Mouse (Mus musculus) liver, postnatal 0 days (tissue): Measurements from ENCODE around the gene Dhdh. TPM values are rescaled to one million over a fixed set of nuclear protein-coding genes. Genes with fewer than 3 reads are reported as not detected.

Experiments used
- ATAC-seq: fragments of 200-750 bp; cut with Nextera tagmentation; 2 replicates; pipeline ENCODE4 v1.8.0; 2017; ENCODE audit warnings: mild to moderate bottlenecking, moderate library complexity
- DNase-seq: peaks from one replicate; pipeline ENCODE4 v3.0.0-alpha.2; 2016
- H3K27ac ChIP-seq: fragments of 300-500 bp; sonication (generic); 2 replicates; pipeline ENCODE4 v1.5.1; 2014; ENCODE audit warnings: antibody characterized with exemption, moderate library complexity, mild to moderate bottlenecking, low read depth
- H3K27me3 ChIP-seq: fragments of 300-500 bp; sonication (generic); 2 replicates; pipeline ENCODE4 v1.6.1; 2014; ENCODE audit warnings: low read length, control low read depth, mixed read lengths; ENCODE audit not compliant: insufficient read depth
- H3K36me3 ChIP-seq: fragments of 300-500 bp; sonication (generic); replicated peaks from 2 replicates; pipeline ENCODE4 v1.6.1; 2014; ENCODE audit warnings: mild to moderate bottlenecking, control low read depth, low read length, moderate library complexity, mixed read lengths; ENCODE audit not compliant: insufficient read depth
- H3K4me1 ChIP-seq: fragments of 300-500 bp; sonication (generic); 2 replicates; pipeline ENCODE4 v1.6.1; 2014; ENCODE audit warnings: antibody characterized with exemption, mild to moderate bottlenecking, control low read depth; ENCODE audit not compliant: insufficient read depth
- H3K4me2 ChIP-seq: fragments of 300-500 bp; sonication (generic); 2 replicates; pipeline ENCODE4 v1.6.1; 2014; ENCODE audit warnings: low read depth, mild to moderate bottlenecking, low read length, moderate library complexity, mixed read lengths
- H3K4me3 ChIP-seq: fragments of 300-500 bp; sonication (generic); 2 replicates; pipeline ENCODE4 v1.5.1; 2014; ENCODE audit warnings: low read depth, low read length
- H3K9ac ChIP-seq: fragments of 300-500 bp; sonication (generic); replicated peaks from 2 replicates; pipeline ENCODE4 v1.6.1; 2014; ENCODE audit warnings: mild to moderate bottlenecking, moderate library complexity
- H3K9me3 ChIP-seq: fragments of 300-500 bp; sonication (generic); 2 replicates; pipeline ENCODE4 v1.6.1; 2016; ENCODE audit warnings: mild to moderate bottlenecking, control low read depth, low read length, mixed read lengths
- CTCF ChIP-seq: sonication (generic); IDR thresholded peaks from 2 replicates; pipeline ENCODE4 v1.5.1; 2016; ENCODE audit warnings: antibody characterized with exemption, low read depth
- EP300 ChIP-seq: IDR thresholded peaks from 2 replicates; pipeline ENCODE4 v1.6.1; 2016; ENCODE audit warnings: antibody characterized with exemption, low read depth, mild to moderate bottlenecking
- WGBS: fragments of 180-500 bp; shearing (Covaris S2); extraction: QIAGEN DNeasy Blood & Tissue Kit; methylation state at CpG from one replicate; pipeline ENCODE4 v1.1.7; 2014; ENCODE audit not compliant: insufficient replicate concordance; 5-methylcytosine and 5-hydroxymethylcytosine counted together
- polyA plus RNA-seq: library from polyadenylated mRNA; unstranded; fragments of >200 nt; fragmentation: Nextera tagmentation; extraction: Ambion mirVana; gene quantifications from 2 replicates; pipeline ENCODE4 v1.2.1, GENCODE M21; 2015

The Dhdh gene
- polyA plus RNA-seq, 1 experiment from 2014 or later, result 9.5 TPM

DNA sequence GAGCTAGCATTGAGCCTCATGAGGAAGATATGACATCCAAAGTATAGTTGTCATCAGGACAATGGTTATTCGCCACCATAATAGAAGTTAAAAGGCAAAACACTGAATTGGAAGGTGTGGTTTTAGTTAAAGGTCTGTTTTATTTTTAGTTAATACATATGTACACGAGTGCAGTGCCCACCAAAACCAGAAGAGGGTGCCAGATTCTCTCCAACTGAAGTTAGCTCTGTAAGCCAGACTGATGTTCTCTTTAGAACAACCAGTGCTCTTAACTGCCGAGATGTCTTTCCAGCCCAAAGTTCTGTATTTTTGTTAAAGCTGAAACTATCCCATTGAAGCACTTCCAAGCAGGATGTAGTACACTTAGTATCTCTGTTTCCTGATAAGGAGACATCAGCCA lies 17.7 kb downstream of the Dhdh start:
- Histone ChIP-seq H3K4me1 (peaks cover 11% of the 10 kb centered on the region), H3K27me3 (no peaks in the 10 kb centered on the region), H3K9me3 (no peaks in the 10 kb centered on the region), H3K9ac (no peak overlapping the region), H3K36me3 (peaks cover 5% of the 10 kb centered on the region), H3K4me2 (no peak overlapping the region), H3K4me3 (no peak overlapping the region), H3K27ac (no peak overlapping the region)
- no peak for TF ChIP-seq EP300
- peak; percentile 88 for TF ChIP-seq CTCF
- 8% methylated on average over 3 of the region's 3 CpGs for WGBS
- DNase-seq, result peak; percentile 82
- ATAC-seq, result no peak

- Histone ChIP-seq H3K27me3 (no peaks in the 10 kb centered on the region), H3K9me3 (no peaks in the 10 kb centered on the region), H3K9ac (peak overlapping the region; percentile 84), H3K36me3 (peaks cover 20% of the 10 kb centered on the region), H3K4me2 (peak overlapping the region; percentile 98), H3K4me3 (peak overlapping the region; percentile 93), H3K27ac (no peak overlapping the region; the same call in 1 of the 2 replicates), H3K4me1 (peaks cover 16% of the 10 kb centered on the region)
- WGBS, result 41% methylated on average over 7 of the region's 7 CpGs
- no peak for DNase-seq
- TF ChIP-seq EP300 (no peak), CTCF (no peak)
- ATAC-seq, result peak; percentile 24
Measured at GRCm38 (mm10) chr7:45467090-45467670, 21.4 kb downstream of the Dhdh start.

- WGBS, result under 1% methylated on average over 57 of the region's 58 CpGs
- H3K9ac ChIP-seq, result peak within 1 kb of the TSS; percentile 84
- H3K4me3 ChIP-seq, result peak within 1 kb of the TSS; percentile 93
- H3K27ac ChIP-seq, result peak within 1 kb of the TSS; percentile 58; the same call in 1 of the 2 replicates
- peaks cover 25% of the 10 kb centered on the region for H3K36me3 ChIP-seq
- H3K4me1 ChIP-seq, result peaks cover 20% of the 10 kb centered on the region
- peak; percentile 96 for DNase-seq
- H3K9me3 ChIP-seq, result no peaks in the 10 kb centered on the region
- peak within 1 kb of the TSS; percentile 98 for H3K4me2 ChIP-seq
- ATAC-seq, result peak; percentile 89
- no peaks in the 10 kb centered on the region for H3K27me3 ChIP-seq
- TF ChIP-seq EP300 (no peak), CTCF (no peak)
Measured at GRCm38 (mm10) chr7:45466283-45467089, 22.1 kb downstream of the Dhdh start, which contains the start of gene Bax. Gene Bax, minus strand, starts transcription at chr7:45466898.

- peaks cover 26% of the 10 kb centered on the region for H3K4me1 ChIP-seq
- DNase-seq (no peak), ATAC-seq (no peak)
- no peaks in the 10 kb centered on the region for H3K9me3 ChIP-seq
- TF ChIP-seq CTCF, result 0 out of 2 replicates have a peak, but pooled peaks have one; percentile 11
- TF ChIP-seq EP300, result no peak
- H3K27me3 ChIP-seq, result no peaks in the 10 kb centered on the region
- no peak overlapping the region for H3K27ac ChIP-seq
- peak overlapping the region; percentile 84 for H3K9ac ChIP-seq
- peak overlapping the region; percentile 98 for H3K4me2 ChIP-seq
- WGBS, result 65% methylated on average over 9 of the region's 9 CpGs
- H3K36me3 ChIP-seq, result peaks cover 26% of the 10 kb centered on the region
- peak overlapping the region; percentile 93 for H3K4me3 ChIP-seq
Measured at GRCm38 (mm10) chr7:45465549-45465948, 23.1 kb downstream of the Dhdh start.

DNA sequence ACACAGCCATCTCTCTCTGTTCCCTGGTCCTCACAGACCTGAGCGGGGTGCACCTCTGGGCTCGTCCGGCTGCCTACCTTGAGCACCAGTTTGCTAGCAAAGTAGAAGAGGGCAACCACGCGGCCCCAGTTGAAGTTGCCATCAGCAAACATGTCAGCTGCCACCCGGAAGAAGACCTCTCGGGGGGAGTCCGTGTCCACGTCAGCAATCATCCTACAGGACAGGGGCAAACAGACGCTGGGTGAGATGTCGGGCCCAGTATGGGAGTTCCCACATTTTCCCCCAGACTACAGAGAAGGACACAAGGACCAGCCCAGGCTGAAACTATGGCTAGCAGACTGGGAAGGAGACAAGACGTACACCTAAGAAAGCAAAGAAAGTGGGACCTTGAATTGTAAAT lies 23.5 kb downstream of the Dhdh start:
- ATAC-seq (no peak), DNase-seq (no peak)
- no peaks in the 10 kb centered on the region for H3K27me3 ChIP-seq
- H3K4me3 ChIP-seq, result no peak overlapping the region
- no peak overlapping the region for H3K9ac ChIP-seq
- H3K36me3 ChIP-seq, result peaks cover 26% of the 10 kb centered on the region
- 93% methylated on average over 12 of the region's 12 CpGs for WGBS
- peaks cover 31% of the 10 kb centered on the region for H3K4me1 ChIP-seq
- no peak overlapping the region for H3K27ac ChIP-seq
- TF ChIP-seq CTCF, result no peak
- no peaks in the 10 kb centered on the region for H3K9me3 ChIP-seq
- peak overlapping the region; percentile 98; the same call in 1 of the 2 replicates for H3K4me2 ChIP-seq

DNA sequence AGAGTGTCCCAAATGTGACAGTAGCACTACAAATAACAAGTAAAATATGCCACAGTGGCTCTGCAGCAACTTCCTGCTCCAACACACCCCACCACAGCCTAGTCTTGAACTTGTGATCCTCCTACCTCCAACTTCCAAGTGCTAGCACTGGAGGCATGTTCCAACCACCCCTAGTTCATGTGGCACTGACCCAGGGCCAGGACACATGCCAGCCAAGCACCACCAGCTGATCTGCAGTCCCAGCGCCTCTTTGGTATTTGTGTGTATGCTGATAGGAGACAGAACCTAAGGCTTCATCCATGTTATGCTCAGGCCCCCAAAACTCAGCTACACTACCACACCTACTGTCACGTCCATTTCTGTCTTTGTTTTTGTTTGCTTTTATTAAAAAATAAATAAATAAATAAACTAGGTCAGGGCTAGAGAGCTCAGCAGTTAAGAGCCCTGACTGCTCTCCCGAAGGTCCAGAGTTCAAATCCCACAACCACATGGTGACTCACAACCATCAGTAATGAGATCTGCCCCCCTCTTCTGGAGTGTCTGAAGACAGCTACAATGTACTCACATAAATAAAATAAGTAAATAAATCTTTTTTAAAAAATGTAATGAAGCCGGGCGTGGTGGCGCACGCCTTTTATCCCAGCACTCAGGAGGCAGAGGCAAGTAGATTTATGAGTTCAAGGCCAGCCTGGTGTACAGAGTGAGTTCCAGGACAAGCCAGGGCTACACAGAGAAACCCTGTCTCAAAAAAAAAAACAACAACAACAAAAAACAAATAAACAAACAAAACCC lies 24.4 kb downstream of the Dhdh start:
- Histone ChIP-seq H3K27me3 (no peaks in the 10 kb centered on the region), H3K36me3 (peaks cover 26% of the 10 kb centered on the region), H3K4me3 (no peak overlapping the region), H3K4me1 (peaks cover 33% of the 10 kb centered on the region), H3K9me3 (no peaks in the 10 kb centered on the region), H3K9ac (no peak overlapping the region), H3K27ac (no peak overlapping the region; the same call in 1 of the 2 replicates), H3K4me2 (no peak overlapping the region)
- no peak for ATAC-seq
- WGBS, result 89% methylated on average over 7 of the region's 7 CpGs
- TF ChIP-seq EP300 (no peak), CTCF (no peak)
- DNase-seq, result no peak
